10 mouse cellular contexts compared by ENCODE assay signal in the genomic region with DNA sequence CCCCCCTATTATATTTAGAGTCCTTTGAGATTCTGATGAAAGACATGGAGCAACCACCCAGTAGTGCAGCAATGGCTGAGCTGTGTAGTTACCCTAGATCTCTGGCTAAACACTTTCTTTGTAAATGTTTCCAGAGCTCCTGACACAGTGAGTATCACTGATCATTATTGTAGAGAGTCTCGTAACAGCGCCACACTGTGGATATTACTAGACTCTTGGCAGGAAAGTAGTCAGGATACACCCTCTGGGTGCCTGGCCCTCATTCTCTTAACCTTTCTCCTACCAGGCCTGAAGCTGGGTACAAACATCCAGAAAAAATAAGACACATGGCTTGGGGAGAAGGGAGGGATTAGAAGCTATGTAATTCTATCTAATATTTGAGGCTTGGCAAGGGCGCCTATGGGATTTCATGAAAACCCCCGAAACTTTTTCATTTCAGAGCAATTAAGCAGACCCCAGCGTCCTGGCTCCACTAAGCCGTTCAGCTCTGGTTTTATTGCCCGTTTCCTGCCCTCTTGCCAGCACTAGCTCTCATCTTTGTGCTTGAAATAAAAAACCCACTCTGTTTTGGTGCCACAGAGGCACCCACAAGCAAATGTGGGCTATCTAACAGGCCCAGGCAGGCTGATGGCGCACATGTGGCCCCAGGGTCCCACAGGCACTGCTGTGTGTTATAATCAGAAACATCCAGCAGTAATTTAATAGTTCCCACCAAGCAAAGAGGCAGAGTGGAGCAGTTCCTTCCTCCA. TPM values are rescaled to one million over a fixed set of nuclear protein-coding genes. Genes with fewer than 3 reads are reported as not detected.
DNase-seq lines count a peak whose midpoint lies in the region; ATAC-seq and TF ChIP-seq lines count a peak whose summit lies in the region.
"Had no signal": no experiment of that assay in that cellular context is flagged by ENCODE, and none has a peak within 500 bp of the region (broad histone marks: within the 10 kb centered on the region; RNA-seq: fewer than 3 reads in every experiment).

No protein-coding gene starts in this region.

- no peak overlapping the region for H3K27ac ChIP-seq in liver, adult 2 months (replicated peaks; ENCODE audit: insufficient read depth, low read depth, low read length)
- H3K27ac ChIP-seq in liver, embryonic 12.5 days: no peak overlapping the region
- H3K27ac ChIP-seq: stomach, embryonic 15.5 days had no signal

- H3K9ac ChIP-seq in liver, adult 2 months (ENCODE audit: low read depth, low read length): no peak overlapping the region
- no peak overlapping the region for H3K9ac ChIP-seq in liver, embryonic 12.5 days
- H3K9ac ChIP-seq: stomach, embryonic 15.5 days had no signal

- 71% methylated on average over 8 of the region's 8 CpGs for WGBS in liver, adult 2 months
- 52% methylated on average over 8 of the region's 8 CpGs for WGBS in liver, embryonic 12.5 days (ENCODE audit: insufficient replicate concordance)
- WGBS in lung, adult 2 months: 72% methylated on average over 8 of the region's 8 CpGs

- no peaks in the 10 kb centered on the region for H3K36me3 ChIP-seq in liver, adult 2 months (ENCODE audit: control insufficient read depth, insufficient read depth, low read length)
- no peaks in the 10 kb centered on the region for H3K36me3 ChIP-seq in liver, embryonic 12.5 days
- H3K36me3 ChIP-seq: stomach, embryonic 15.5 days had no signal

- TF ChIP-seq CTCF in liver, adult 2 months (IDR thresholded peaks at IDR 0.05; ENCODE audit: low read depth, low read length): no peak
- TF ChIP-seq CTCF in lung, adult 2 months (IDR thresholded peaks at IDR 0.05; ENCODE audit: insufficient read depth, low read length): 0 out of 2 replicates have a peak, but pooled peaks have one; percentile 2

- TF ChIP-seq POLR2A in liver, adult 2 months (IDR thresholded peaks at IDR 0.05; ENCODE audit: extremely low read depth, insufficient read depth, low read length): no peak
- TF ChIP-seq POLR2A in lung, adult 2 months (IDR thresholded peaks at IDR 0.05; ENCODE audit: borderline replicate concordance, extremely low read depth, low read depth, low read length): no peak

- intact Hi-C loops in heart, postnatal 14 days (cut with DNase I): loop anchor here (1.0 to 5.0 kb wide), 2 partner anchors 178 to 594 kb away; no protein-coding TSS in a partner anchor

- no peaks in the 10 kb centered on the region for H3K27me3 ChIP-seq in liver, adult 2 months (ENCODE audit: control insufficient read depth, insufficient read depth, low read length)
- no peaks in the 10 kb centered on the region for H3K27me3 ChIP-seq in liver, embryonic 12.5 days (replicated peaks)
- H3K27me3 ChIP-seq: stomach, embryonic 15.5 days had no signal

- H3K4me2 ChIP-seq in liver, embryonic 12.5 days: no peak overlapping the region
- H3K4me2 ChIP-seq: stomach, embryonic 15.5 days had no signal

- no peak overlapping the region for H3K4me3 ChIP-seq in liver, adult 2 months (ENCODE audit: insufficient read depth, low read depth, low read length)
- no peak overlapping the region for H3K4me3 ChIP-seq in liver, embryonic 12.5 days
- H3K4me3 ChIP-seq in lung, adult 2 months (replicated peaks; ENCODE audit: extremely low read depth, low read depth, low read length): no peak overlapping the region
- H3K4me3 ChIP-seq: stomach, embryonic 15.5 days had no signal

- ATAC-seq in liver, embryonic 12.5 days: no peak

- H3K4me1 ChIP-seq in liver, adult 2 months (ENCODE audit: control insufficient read depth, insufficient read depth, low read length): no peaks in the 10 kb centered on the region
- no peaks in the 10 kb centered on the region for H3K4me1 ChIP-seq in liver, embryonic 12.5 days
- H3K4me1 ChIP-seq in lung, adult 2 months (ENCODE audit: control insufficient read depth, insufficient read depth, low read length): no peaks in the 10 kb centered on the region
- H3K4me1 ChIP-seq: stomach, embryonic 15.5 days had no signal

- no peaks in the 10 kb centered on the region for H3K79me2 ChIP-seq in liver, adult 2 months (ENCODE audit: control insufficient read depth, insufficient read depth, low read length)

- DNase-seq in liver, adult 2 months (ENCODE audit: extremely low read depth, low read depth, low spot score): peak; percentile 1
- peak; percentile 4 to 33 for DNase-seq in adrenal gland, postnatal 36 days
- DNase-seq in heart, postnatal 14 days: peak; percentile 10 to 49
- no peak for DNase-seq in lung, adult 2 months
- no peak for DNase-seq in Muller cell, postnatal 12 days (ENCODE audit: inconsistent ontology term)
- no peak for DNase-seq in cerebellum, adult 9-11 months
- DNase-seq in right cerebral cortex, postnatal 4 days: no peak

- no peaks in the 10 kb centered on the region for H3K9me3 ChIP-seq in liver, embryonic 12.5 days (replicated peaks)
- H3K9me3 ChIP-seq: stomach, embryonic 15.5 days had no signal

RNA-seq across cellular contexts. Expression of a gene that starts 22.2 kb away (rescaled TPM):
- 0.09 TPM in 1 of 2 replicates, not detected in the other for total RNA-seq in liver, adult 2 months (2014; rRNA removed)
- not detected in 2 replicates for polyA plus RNA-seq in liver, adult 2 months (2012; rRNA removed)
- not detected in 2 replicates for polyA plus RNA-seq in liver, embryonic 12.5 days (2016; fragmentation: Nextera tagmentation; extraction: Ambion mirVana)
- total RNA-seq in adrenal gland, postnatal 36 days (2021): not detected
- total RNA-seq in heart, postnatal 14 days (2021): not detected
- not detected in 2 replicates for polyA plus RNA-seq in lung, adult 2 months (2012; rRNA removed)
- total RNA-seq: left cerebral cortex, postnatal 14 days had no signal
- polyA plus RNA-seq: stomach, embryonic 15.5 days had no signal

Comparison
In these comparisons a context has a peak if more than half of its experiments do, and no peak if none do; other contexts are left out.
1. DNase-seq: peak in liver, adult 2 months (single experiment), adrenal gland, postnatal 36 days (2 of 2) and heart, postnatal 14 days (2 of 2); none in lung, adult 2 months (single experiment), Muller cell, postnatal 12 days (single experiment), cerebellum, adult 9-11 months (single experiment) and right cerebral cortex, postnatal 4 days (single experiment).